Mouse (Mus musculus) ES-Bruce4 (cell line): ENCODE results near the gene Fastkd5.

Experiments
- CTCF ChIP-seq: IDR thresholded peaks from one replicate; pipeline ENCODE4 v1.8.1; 2011; ENCODE audit warnings: low read depth, low read length
- EP300 ChIP-seq: IDR thresholded peaks from 2 replicates; pipeline ENCODE4 v1.6.1; 2011; ENCODE audit warnings: low read depth, low read length; ENCODE audit not compliant: insufficient read depth
- POLR2A ChIP-seq: IDR thresholded peaks from one replicate; pipeline ENCODE4 v1.8.1; 2011; ENCODE audit warnings: low read length; ENCODE audit not compliant: insufficient read depth

GRCm38 (mm10) chr2:130582552-130582951 lies 47.3 kb downstream of the Fastkd5 start, which contains the start of gene Avp:
- TF ChIP-seq CTCF (no peak), POLR2A (no peak), EP300 (no peak)
